Mouse (Mus musculus): ENCODE results near the gene Prss36. TPM values are rescaled to one million over a fixed set of nuclear protein-coding genes. Genes with fewer than 3 reads are reported as not detected.
"Not testable (repeated sequence)": the region's sequence is repeated elsewhere in the genome, so short reads cannot be mapped to it uniquely, and the experiment has no call there.

Prss36 gene
- polyA plus RNA-seq, 1 experiment = 15.8 TPM

- Histone ChIP-seq H3K4me1 (replicated peaks; ENCODE audit: control insufficient read depth, insufficient read depth, low read length) (peaks cover 28% of the 10 kb centered on the region), H3K27me3 (ENCODE audit: control insufficient read depth, insufficient read depth, low read length) (no peaks in the 10 kb centered on the region), H3K27ac (ENCODE audit: control insufficient read depth, insufficient read depth, low read length) (no peak overlapping the region), H3K36me3 (ENCODE audit: control insufficient read depth, insufficient read depth, low read length) (no peaks in the 10 kb centered on the region), H3K4me3 (ENCODE audit: control insufficient read depth, insufficient read depth, low read length) (no peak overlapping the region)
- TF ChIP-seq POLR2A (IDR thresholded peaks at IDR 0.05; ENCODE audit: control insufficient read depth, extremely low read depth, insufficient read depth, low read length, poor library complexity) = no peak
- TF ChIP-seq CTCF (IDR thresholded peaks at IDR 0.05; ENCODE audit: borderline replicate concordance, control insufficient read depth, extremely low read depth, insufficient read depth, low read length, poor library complexity) = no peak
- DNase-seq = peak; percentile 41
- WGBS = 53% methylated on average over 10 of the region's 10 CpGs
Measured at GRCm38 (mm10) chr7:127898179-127898956, 48.2 kb downstream of the Prss36 start.

- DNase-seq = no peak
- no peak for TF ChIP-seq CTCF (IDR thresholded peaks at IDR 0.05; ENCODE audit: borderline replicate concordance, control insufficient read depth, extremely low read depth, insufficient read depth, low read length, poor library complexity)
- no peak for TF ChIP-seq POLR2A (IDR thresholded peaks at IDR 0.05; ENCODE audit: control insufficient read depth, extremely low read depth, insufficient read depth, low read length, poor library complexity)
- Histone ChIP-seq H3K4me3 (ENCODE audit: control insufficient read depth, insufficient read depth, low read length) (no peak overlapping the region), H3K27ac (ENCODE audit: control insufficient read depth, insufficient read depth, low read length) (no peak overlapping the region), H3K36me3 (ENCODE audit: control insufficient read depth, insufficient read depth, low read length) (no peaks in the 10 kb centered on the region), H3K4me1 (replicated peaks; ENCODE audit: control insufficient read depth, insufficient read depth, low read length) (peaks cover 28% of the 10 kb centered on the region), H3K27me3 (ENCODE audit: control insufficient read depth, insufficient read depth, low read length) (no peaks in the 10 kb centered on the region)
- WGBS = 96% methylated on average over 7 of the region's 7 CpGs
Measured at GRCm38 (mm10) chr7:127897542-127897941, 49.0 kb downstream of the Prss36 start.

- Histone ChIP-seq H3K27me3 (ENCODE audit: control insufficient read depth, insufficient read depth, low read length) (no peaks in the 10 kb centered on the region), H3K36me3 (ENCODE audit: control insufficient read depth, insufficient read depth, low read length) (no peaks in the 10 kb centered on the region), H3K4me1 (replicated peaks; ENCODE audit: control insufficient read depth, insufficient read depth, low read length) (peaks cover 28% of the 10 kb centered on the region), H3K27ac (ENCODE audit: control insufficient read depth, insufficient read depth, low read length) (no peak overlapping the region), H3K4me3 (ENCODE audit: control insufficient read depth, insufficient read depth, low read length) (no peak overlapping the region)
- TF ChIP-seq POLR2A (IDR thresholded peaks at IDR 0.05; ENCODE audit: control insufficient read depth, extremely low read depth, insufficient read depth, low read length, poor library complexity) = no peak
- peak; percentile 42; the same call in 1 of the 2 replicates for TF ChIP-seq CTCF (IDR thresholded peaks at IDR 0.05; ENCODE audit: borderline replicate concordance, control insufficient read depth, extremely low read depth, insufficient read depth, low read length, poor library complexity)
- peak; percentile 67 for DNase-seq
- WGBS = 74% methylated on average over 13 of the region's 13 CpGs
Measured at GRCm38 (mm10) chr7:127896384-127896783, 50.1 kb downstream of the Prss36 start.

- peaks cover 28% of the 10 kb centered on the region for H3K4me1 ChIP-seq (replicated peaks; ENCODE audit: control insufficient read depth, insufficient read depth, low read length)
- H3K4me3 ChIP-seq (ENCODE audit: control insufficient read depth, insufficient read depth, low read length); H3K27me3 ChIP-seq (ENCODE audit: control insufficient read depth, insufficient read depth, low read length); H3K27ac ChIP-seq (ENCODE audit: control insufficient read depth, insufficient read depth, low read length); DNase-seq; H3K36me3 ChIP-seq (ENCODE audit: control insufficient read depth, insufficient read depth, low read length): not testable (repeated sequence)
- 70% methylated on average over 7 of the region's 7 CpGs for WGBS
Measured at GRCm38 (mm10) chr7:127895891-127896290, 50.6 kb downstream of the Prss36 start.

- H3K27ac ChIP-seq (ENCODE audit: control insufficient read depth, insufficient read depth, low read length) = no peak within 1 kb of the TSS
- H3K36me3 ChIP-seq (ENCODE audit: control insufficient read depth, insufficient read depth, low read length) = no peaks in the 10 kb centered on the region
- peaks cover 28% of the 10 kb centered on the region for H3K4me1 ChIP-seq (replicated peaks; ENCODE audit: control insufficient read depth, insufficient read depth, low read length)
- H3K27me3 ChIP-seq (ENCODE audit: control insufficient read depth, insufficient read depth, low read length) = no peaks in the 10 kb centered on the region
- DNase-seq = peak; percentile 88
- TF ChIP-seq CTCF (IDR thresholded peaks at IDR 0.05; ENCODE audit: borderline replicate concordance, control insufficient read depth, extremely low read depth, insufficient read depth, low read length, poor library complexity) = peak; percentile 58; the same call in 1 of the 2 replicates
- TF ChIP-seq POLR2A (IDR thresholded peaks at IDR 0.05; ENCODE audit: control insufficient read depth, extremely low read depth, insufficient read depth, low read length, poor library complexity) = 0 out of 2 replicates have a peak, but pooled peaks have one; percentile 29
- under 1% methylated on average over 26 of the region's 26 CpGs for WGBS
- peak within 1 kb of the TSS; percentile 49 for H3K4me3 ChIP-seq (ENCODE audit: control insufficient read depth, insufficient read depth, low read length)
Measured at GRCm38 (mm10) chr7:127895442-127895841, 51.1 kb downstream of the Prss36 start, which contains the start of the genes Gm21974 and Vkorc1. Gm21974 (minus strand) TSS chr7:127895454. Vkorc1 (minus strand) TSS chr7:127895617.

GRCm38 (mm10) chr7:127894480-127894879 lies 52.0 kb downstream of the Prss36 start:
- no peaks in the 10 kb centered on the region for H3K27me3 ChIP-seq (ENCODE audit: control insufficient read depth, insufficient read depth, low read length)
- 92% methylated on average over 5 of the region's 5 CpGs for WGBS
- TF ChIP-seq POLR2A (IDR thresholded peaks at IDR 0.05; ENCODE audit: control insufficient read depth, extremely low read depth, insufficient read depth, low read length, poor library complexity) (no peak), CTCF (IDR thresholded peaks at IDR 0.05; ENCODE audit: borderline replicate concordance, control insufficient read depth, extremely low read depth, insufficient read depth, low read length, poor library complexity) (no peak)
- H3K27ac ChIP-seq (ENCODE audit: control insufficient read depth, insufficient read depth, low read length) = no peak overlapping the region
- H3K4me1 ChIP-seq (replicated peaks; ENCODE audit: control insufficient read depth, insufficient read depth, low read length) = peaks cover 21% of the 10 kb centered on the region
- 0 out of 2 replicates have a peak, but pooled peaks cover under 1% of the 10 kb centered on the region for H3K36me3 ChIP-seq (ENCODE audit: control insufficient read depth, insufficient read depth, low read length)
- no peak for DNase-seq
- no peak overlapping the region for H3K4me3 ChIP-seq (ENCODE audit: control insufficient read depth, insufficient read depth, low read length)
